Mouse (Mus musculus): ENCODE results near the gene Zkscan7.

DNA sequence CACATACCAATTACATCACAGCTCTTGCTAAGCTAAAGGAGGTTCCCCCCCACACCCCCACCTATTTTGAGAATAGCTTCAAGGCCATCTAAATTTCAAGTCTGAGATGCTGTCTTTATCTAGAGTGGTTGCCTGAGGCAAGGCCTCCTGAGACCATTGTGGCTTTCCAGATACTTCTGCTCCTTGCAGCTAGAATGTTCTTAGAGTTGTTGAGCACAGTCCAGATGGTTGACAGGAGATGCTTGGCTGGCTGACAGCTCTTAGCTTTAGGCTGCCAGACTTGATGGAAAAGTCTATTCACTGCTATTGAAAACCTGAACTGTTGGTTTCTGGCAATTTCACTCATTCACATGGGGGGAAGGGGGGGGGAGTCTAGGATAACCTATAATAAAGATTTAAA lies 39.3 kb upstream of the Zkscan7 start:
- TF ChIP-seq CTCF (IDR thresholded peaks at IDR 0.05; ENCODE audit: low read depth) (no peak), EP300 (IDR thresholded peaks at IDR 0.05; ENCODE audit: low read depth) (no peak)

Measured in liver, postnatal 0 days (tissue).